Mouse (Mus musculus) lung, postnatal 25 days (tissue): ENCODE measurements around the gene Gm38431.
A peak's percentile ranks its signal among the peaks of the same experiment; 100 is the strongest.
"Not testable (repeated sequence)": the region's sequence is repeated elsewhere in the genome, so short reads cannot be mapped to it uniquely, and the experiment has no call there.

ENCODE experiments used
- DNase-seq: peaks from one replicate; pipeline ENCODE4 v3.0.0; 2022; ENCODE audit warnings: low spot score

Gm38431 gene

GRCm38 (mm10) chr9:21105760-21106564, 14.2 kb upstream of the Gm38431 start:
- DNase-seq = no peak

GRCm38 (mm10) chr9:21104814-21105213, 13.0 kb upstream of the Gm38431 start:
- DNase-seq = no peak

- DNase-seq = no peak
Measured at GRCm38 (mm10) chr9:21102076-21102475, 10.3 kb upstream of the Gm38431 start.

- DNase-seq = no peak
Measured at GRCm38 (mm10) chr9:21100447-21101161, 8.8 kb upstream of the Gm38431 start.

- DNase-seq = no peak
Measured at GRCm38 (mm10) chr9:21097793-21098192, 6.0 kb upstream of the Gm38431 start.

- DNase-seq = no peak
Measured at GRCm38 (mm10) chr9:21095958-21096357, 4.2 kb upstream of the Gm38431 start.

GRCm38 (mm10) chr9:21093423-21093822, 1.6 kb upstream of the Gm38431 start:
- no peak for DNase-seq

- no peak for DNase-seq
Measured at GRCm38 (mm10) chr9:21090972-21091706, 658 bp downstream of the Gm38431 start.

GRCm38 (mm10) chr9:21090537-21090936, 1.3 kb downstream of the Gm38431 start:
- DNase-seq = no peak

- no peak for DNase-seq
Measured at GRCm38 (mm10) chr9:21083324-21083723, 8.5 kb downstream of the Gm38431 start.

GRCm38 (mm10) chr9:21081127-21081526, 10.7 kb downstream of the Gm38431 start:
- no peak for DNase-seq

- no peak for DNase-seq
Measured at GRCm38 (mm10) chr9:21075625-21076024, 16.2 kb downstream of the Gm38431 start.

GRCm38 (mm10) chr9:21074173-21074572, 17.6 kb downstream of the Gm38431 start:
- DNase-seq = no peak

GRCm38 (mm10) chr9:21073044-21073840, 18.6 kb downstream of the Gm38431 start, which contains the start of the genes Gm49373 and Fdx1l:
Gene Gm49373 (minus strand): TSS chr9:21073096.
Gene Fdx1l (minus strand): TSS chr9:21073614.
- peak; percentile 92 for DNase-seq

- no peak for DNase-seq
Measured at GRCm38 (mm10) chr9:21072641-21073040, 19.2 kb downstream of the Gm38431 start.

GRCm38 (mm10) chr9:21067006-21067684, 24.7 kb downstream of the Gm38431 start, which contains the start of gene Zglp1:
Gene Zglp1 (minus strand): TSS chr9:21067093.
- DNase-seq = no peak

GRCm38 (mm10) chr9:21062928-21063327, 28.9 kb downstream of the Gm38431 start:
- no peak for DNase-seq

- no peak for DNase-seq
Measured at GRCm38 (mm10) chr9:21051578-21051977, 40.2 kb downstream of the Gm38431 start.

- no peak for DNase-seq
Measured at GRCm38 (mm10) chr9:21045235-21045634, 46.6 kb downstream of the Gm38431 start.

GRCm38 (mm10) chr9:21044785-21045184, 47.0 kb downstream of the Gm38431 start:
- not testable (repeated sequence) for DNase-seq

- DNase-seq = no peak
Measured at GRCm38 (mm10) chr9:21043563-21043962, 48.2 kb downstream of the Gm38431 start.
